In genomic region chrX:85207001-85207400, GRCm38 (mm10) we compare ENCODE assay signal across 44 mouse cellular contexts. TPM values are rescaled to one million over a fixed set of nuclear protein-coding genes. Genes with fewer than 3 reads are reported as not detected.
"Had no signal": no experiment of that assay in that cellular context is flagged by ENCODE, and none has a peak within 500 bp of the region (broad histone marks: within the 10 kb centered on the region; RNA-seq: fewer than 3 reads in every experiment).

No protein-coding gene starts in this region.

- H3K4me2 ChIP-seq: heart, embryonic 11.5 days; heart, embryonic 12.5 days; heart, embryonic 13.5 days; heart, embryonic 15.5 days; hindbrain, embryonic 12.5 days; hindbrain, embryonic 13.5 days; hindbrain, embryonic 14.5 days; hindbrain, embryonic 15.5 days; intestine, embryonic 15.5 days; kidney, embryonic 15.5 days had no signal

- H3K27ac ChIP-seq: heart, adult 2 months; heart, embryonic 10.5 days; heart, embryonic 13.5 days; heart, embryonic 15.5 days; hindbrain, embryonic 10.5 days; hindbrain, embryonic 12.5 days; hindbrain, embryonic 13.5 days; hindbrain, embryonic 14.5 days; hindbrain, embryonic 15.5 days; hindbrain, postnatal 0 days; intestine, embryonic 15.5 days; kidney, embryonic 15.5 days; kidney, postnatal 0 days; layer of hippocampus, adult 2 months had no signal

- DNase-seq: heart, adult 18-20 months; heart, adult 2 months; heart, postnatal 10 days; heart, postnatal 14 days; heart, postnatal 36 days; heart, postnatal 4 days; kidney, adult 11 months; kidney, adult 18-20 months; kidney, adult 2 months; kidney, adult 8-10 months; kidney, adult 9 months; kidney, postnatal 10 days; kidney, postnatal 14 days; kidney, postnatal 25 days; kidney, postnatal 36 days; kidney, postnatal 4 days; layer of hippocampus, adult 9-11 months had no signal

- H3K9me3 ChIP-seq: heart, embryonic 10.5 days; heart, embryonic 12.5 days; heart, embryonic 13.5 days; heart, embryonic 15.5 days; hindbrain, embryonic 10.5 days; hindbrain, embryonic 12.5 days; hindbrain, embryonic 13.5 days; hindbrain, embryonic 15.5 days; intestine, embryonic 15.5 days; kidney, embryonic 15.5 days had no signal

- H3K4me1 ChIP-seq: heart, embryonic 10.5 days; heart, embryonic 12.5 days; heart, embryonic 13.5 days; heart, embryonic 15.5 days; hindbrain, embryonic 10.5 days; hindbrain, embryonic 12.5 days; hindbrain, embryonic 13.5 days; hindbrain, embryonic 15.5 days; intestine, embryonic 15.5 days; kidney, embryonic 15.5 days had no signal

- ATAC-seq: hindbrain, embryonic 16.5 days; hindbrain, postnatal 0 days; inflammation-experienced regulatory T-cells, adult 6 months; intestine, embryonic 15.5 days; intestine, embryonic 16.5 days; intestine, postnatal 0 days had no signal

- H3K9ac ChIP-seq: heart, embryonic 12.5 days; heart, embryonic 13.5 days; heart, embryonic 15.5 days; hindbrain, embryonic 12.5 days; hindbrain, embryonic 13.5 days; hindbrain, embryonic 14.5 days; hindbrain, embryonic 15.5 days; intestine, embryonic 15.5 days; kidney, embryonic 15.5 days had no signal

- H3K4me3 ChIP-seq: heart, adult 2 months; heart, embryonic 10.5 days; heart, embryonic 12.5 days; heart, embryonic 13.5 days; heart, embryonic 15.5 days; hindbrain, embryonic 10.5 days; hindbrain, embryonic 12.5 days; hindbrain, embryonic 13.5 days; hindbrain, embryonic 15.5 days; intestine, embryonic 15.5 days; kidney, embryonic 15.5 days; layer of hippocampus, adult 2 months had no signal

- H3K27me3 ChIP-seq: heart, embryonic 12.5 days; heart, embryonic 13.5 days; heart, embryonic 15.5 days; hindbrain, embryonic 12.5 days; hindbrain, embryonic 13.5 days; hindbrain, embryonic 15.5 days; intestine, embryonic 15.5 days had no signal

- H3K36me3 ChIP-seq: heart, embryonic 10.5 days; heart, embryonic 12.5 days; heart, embryonic 13.5 days; heart, embryonic 15.5 days; hindbrain, embryonic 10.5 days; hindbrain, embryonic 12.5 days; hindbrain, embryonic 13.5 days; hindbrain, embryonic 15.5 days; intestine, embryonic 15.5 days; kidney, embryonic 15.5 days had no signal

RNA-seq across cellular contexts. Expression of gene Fthl17a, which starts 42.5 kb away (rescaled TPM):
- polyA plus RNA-seq: heart, adult 2 months; heart, embryonic 10.5 days; heart, embryonic 11.5 days; heart, embryonic 12.5 days; heart, embryonic 13.5 days; heart, embryonic 14.5 days; heart, embryonic 15.5 days; heart, embryonic 16.5 days; heart, postnatal 0 days; hindbrain, embryonic 10.5 days; hindbrain, embryonic 11.5 days; hindbrain, embryonic 12.5 days; hindbrain, embryonic 13.5 days; hindbrain, embryonic 14.5 days; hindbrain, embryonic 15.5 days; hindbrain, embryonic 16.5 days; hindbrain, postnatal 0 days; inflammation-experienced regulatory T-cells, adult 6 months; intestine, embryonic 14.5 days; intestine, embryonic 15.5 days; intestine, embryonic 16.5 days; intestine, postnatal 0 days; kidney, adult 2 months; kidney, embryonic 14.5 days; kidney, embryonic 15.5 days; kidney, embryonic 16.5 days; kidney, postnatal 0 days; large intestine, adult 2 months had no signal
